Mouse (Mus musculus): ENCODE measurements around the gene Gm10198.

Gm10198 gene

GRCm38 (mm10) chr13:111592485-111592884 lies at the start of gene Gm10198:
Gm10198 (plus strand) TSS chr13:111592785.
- no peak for DNase-seq (ENCODE audit: low read depth, low spot score)

DNA sequence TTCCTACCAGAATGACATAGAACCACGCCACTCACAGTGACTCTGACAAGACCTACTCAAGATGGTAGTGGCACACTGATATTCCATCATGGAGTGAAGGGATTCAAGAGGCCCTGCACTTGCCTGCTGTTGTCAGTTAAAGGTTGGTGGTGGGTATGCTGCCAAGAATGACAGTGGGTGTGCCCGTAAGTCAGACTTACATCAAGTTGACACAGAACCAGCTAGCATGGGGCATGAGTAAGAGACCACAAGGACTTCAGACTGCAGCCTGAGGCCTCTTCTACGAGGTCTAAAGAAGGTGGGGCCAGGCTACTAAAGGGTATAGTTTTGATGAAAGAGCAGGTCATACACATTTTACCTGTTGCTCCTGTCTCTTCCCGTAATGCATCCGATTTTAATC lies 47.3 kb upstream of the Gm10198 start:
- no peak for DNase-seq (ENCODE audit: low read depth, low spot score)

- DNase-seq (ENCODE audit: low read depth, low spot score): no peak
Measured at GRCm38 (mm10) chr13:111552769-111553168, 39.8 kb upstream of the Gm10198 start.

GRCm38 (mm10) chr13:111553182-111553581 lies 39.4 kb upstream of the Gm10198 start:
- no peak for DNase-seq (ENCODE audit: low read depth, low spot score)

DNA sequence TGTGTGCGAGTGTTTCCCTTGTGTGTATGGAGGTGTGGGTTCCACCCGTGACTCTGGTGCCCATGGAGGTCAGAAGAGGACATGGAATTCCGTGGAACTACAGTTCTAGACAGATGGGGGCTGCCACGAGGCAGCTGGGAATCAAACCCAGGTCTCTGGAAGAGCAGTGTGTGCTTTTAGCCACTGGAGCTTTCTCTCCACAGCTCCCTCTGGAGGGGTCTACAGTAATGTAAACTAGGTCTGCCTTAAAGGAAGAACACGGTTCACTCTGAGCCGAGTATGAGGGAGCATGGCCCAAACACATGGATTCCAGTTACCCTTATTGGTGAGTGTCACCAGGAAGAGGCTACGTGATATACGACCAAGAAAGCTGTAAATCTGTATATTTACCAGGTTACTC lies 38.6 kb upstream of the Gm10198 start:
- DNase-seq (ENCODE audit: low read depth, low spot score): no peak

DNA sequence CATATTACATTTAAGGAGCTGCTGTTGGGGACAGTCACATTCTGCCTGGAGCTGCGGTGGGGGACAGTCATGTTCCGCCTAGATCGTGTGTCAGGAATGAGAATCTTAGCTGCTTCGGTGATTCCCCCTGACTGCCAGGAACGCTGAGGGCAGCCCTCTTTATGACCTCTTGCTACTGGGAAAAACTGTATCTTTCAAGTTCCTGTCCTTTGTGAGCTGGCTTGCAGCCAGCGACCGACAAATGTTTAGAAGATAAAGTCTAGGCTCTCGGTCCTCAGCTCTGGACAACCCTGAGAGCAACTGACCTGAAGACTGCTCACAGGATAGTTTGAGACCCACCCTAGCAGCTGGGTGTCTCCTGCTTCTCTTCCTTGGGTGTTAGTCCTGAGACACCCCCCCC lies 37.3 kb upstream of the Gm10198 start:
- no peak for DNase-seq (ENCODE audit: low read depth, low spot score)

DNA sequence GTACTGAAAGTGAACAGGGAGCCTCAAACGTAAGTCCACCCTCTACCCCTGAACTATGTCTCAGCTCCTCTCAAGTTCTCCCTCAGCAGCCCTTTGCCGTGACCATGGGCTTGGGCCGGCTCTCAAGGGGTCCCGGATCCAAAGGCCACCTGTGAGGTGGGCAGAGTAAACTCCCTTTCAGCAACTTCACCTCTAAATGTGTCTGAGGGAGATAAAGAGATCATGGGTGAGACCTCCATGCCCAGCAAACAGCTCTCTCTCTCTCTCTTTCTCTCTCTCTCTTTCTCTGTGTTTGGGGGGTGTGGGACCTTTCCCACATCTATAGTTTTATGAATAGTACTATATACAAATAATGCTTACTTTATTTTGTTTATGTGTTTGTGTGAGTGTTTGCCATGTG lies 36.2 kb upstream of the Gm10198 start:
- no peak for DNase-seq (ENCODE audit: low read depth, low spot score)

GRCm38 (mm10) chr13:111560152-111560551 lies 32.4 kb upstream of the Gm10198 start:
- no peak for DNase-seq (ENCODE audit: low read depth, low spot score)

- DNase-seq (ENCODE audit: low read depth, low spot score): no peak
Measured at GRCm38 (mm10) chr13:111562595-111562994, 30.0 kb upstream of the Gm10198 start.

- DNase-seq (ENCODE audit: low read depth, low spot score): no peak
Measured at GRCm38 (mm10) chr13:111574196-111574595, 18.4 kb upstream of the Gm10198 start.

DNA sequence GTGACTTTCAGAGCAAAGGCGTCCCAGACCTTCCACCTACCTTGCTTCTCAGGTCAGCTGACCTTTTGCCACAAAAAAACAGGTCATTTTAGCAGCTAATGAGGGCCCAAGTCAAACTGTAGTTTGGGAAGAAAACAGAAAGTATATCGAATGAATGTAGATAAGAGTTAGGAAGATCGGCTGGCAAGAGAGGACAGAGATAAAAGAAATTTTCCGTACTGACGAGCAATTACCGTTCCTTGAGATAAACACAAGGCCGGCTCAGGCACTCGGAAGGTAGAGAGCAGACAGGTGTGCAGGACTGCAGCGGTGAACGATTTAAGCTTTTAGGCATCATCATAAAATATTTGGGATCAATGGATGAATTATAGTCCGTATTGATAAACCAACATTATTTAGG lies 15.4 kb upstream of the Gm10198 start:
- no peak for DNase-seq (ENCODE audit: low read depth, low spot score)

- DNase-seq (ENCODE audit: low read depth, low spot score): no peak
Measured at GRCm38 (mm10) chr13:111580054-111580453, 12.5 kb upstream of the Gm10198 start.

DNA sequence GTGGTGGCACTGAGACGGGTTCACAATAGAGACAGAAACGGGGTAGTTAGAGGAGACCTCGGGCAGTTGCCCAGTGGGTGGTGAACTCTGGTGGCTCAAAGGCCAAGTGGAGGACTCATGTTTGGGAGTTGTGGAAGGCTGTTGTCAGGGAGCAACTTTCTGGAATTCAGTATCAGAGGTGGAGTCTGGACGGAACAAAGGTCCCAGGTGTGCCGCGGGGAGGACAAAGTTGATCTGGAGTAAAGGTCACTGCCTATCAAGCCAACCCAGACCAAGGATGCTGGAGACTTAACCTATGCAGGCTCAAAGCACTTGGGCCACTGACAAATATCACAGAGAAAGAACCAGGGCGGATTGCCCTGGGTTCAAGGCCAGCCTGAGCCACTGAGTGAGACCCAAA lies 5.5 kb downstream of the Gm10198 start:
- DNase-seq (ENCODE audit: low read depth, low spot score): no peak

- DNase-seq (ENCODE audit: low read depth, low spot score): no peak
Measured at GRCm38 (mm10) chr13:111601383-111601782, 8.8 kb downstream of the Gm10198 start.

- DNase-seq (ENCODE audit: low read depth, low spot score): no peak
Measured at GRCm38 (mm10) chr13:111604826-111605225, 12.2 kb downstream of the Gm10198 start.

- no peak for DNase-seq (ENCODE audit: low read depth, low spot score)
Measured at GRCm38 (mm10) chr13:111616168-111617125, 23.9 kb downstream of the Gm10198 start.

- DNase-seq (ENCODE audit: low read depth, low spot score): no peak
Measured at GRCm38 (mm10) chr13:111620433-111620832, 27.8 kb downstream of the Gm10198 start.

- no peak for DNase-seq (ENCODE audit: low read depth, low spot score)
Measured at GRCm38 (mm10) chr13:111622425-111622824, 29.8 kb downstream of the Gm10198 start.

- no peak for DNase-seq (ENCODE audit: low read depth, low spot score)
Measured at GRCm38 (mm10) chr13:111623112-111623511, 30.5 kb downstream of the Gm10198 start.

DNA sequence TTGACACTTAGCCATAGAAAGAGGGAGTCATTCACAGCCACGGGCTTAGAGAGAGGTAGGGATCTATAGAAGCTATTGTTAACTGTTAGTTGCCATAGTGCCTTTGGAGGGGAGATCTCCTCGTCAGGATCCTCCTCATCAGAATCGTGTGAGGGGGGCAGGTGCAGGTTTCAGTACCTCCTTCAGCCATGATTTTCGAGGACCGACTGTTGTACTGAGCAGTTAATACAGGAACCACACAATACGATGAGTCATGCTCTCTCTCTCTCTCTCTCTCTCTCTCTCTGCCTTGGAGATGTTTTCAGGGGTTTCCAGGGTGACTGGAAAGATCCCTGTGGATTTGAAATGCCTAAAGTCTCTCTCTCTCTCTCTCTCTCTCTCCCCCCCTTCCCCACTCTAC lies 31.5 kb downstream of the Gm10198 start:
- no peak for DNase-seq (ENCODE audit: low read depth, low spot score)

- DNase-seq (ENCODE audit: low read depth, low spot score): no peak
Measured at GRCm38 (mm10) chr13:111634163-111635160, 41.9 kb downstream of the Gm10198 start.

DNA sequence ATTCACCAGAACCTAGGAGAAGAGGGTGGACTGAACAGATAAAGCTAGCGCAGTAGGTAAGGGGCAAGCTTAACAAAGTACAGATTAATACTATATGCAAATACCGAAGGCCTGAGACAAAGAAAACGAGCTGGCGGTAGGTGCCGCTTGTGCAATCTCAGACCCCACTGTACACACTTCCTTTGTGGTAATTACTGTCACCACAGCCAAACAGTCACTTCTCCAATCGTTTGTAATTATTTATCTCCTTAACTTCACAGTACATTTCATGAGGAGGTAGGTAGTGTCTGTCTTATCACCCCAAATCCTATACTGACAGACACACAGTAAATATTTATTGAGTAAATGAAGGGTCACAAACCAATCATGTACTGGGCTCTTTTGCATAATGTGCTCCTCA lies 47.7 kb downstream of the Gm10198 start:
- DNase-seq (ENCODE audit: low read depth, low spot score): no peak
